Mouse (Mus musculus) spleen, adult 12 weeks (tissue): ENCODE measurements around the gene Tex29.
"Not testable (repeated sequence)": the region's sequence is repeated elsewhere in the genome, so short reads cannot be mapped to it uniquely, and the experiment has no call there.

Experiments
- DNase-seq: peaks from one replicate; pipeline ENCODE4 v3.0.0; 2022; ENCODE audit warnings: low spot score

The Tex29 gene

GRCm38 (mm10) chr8:11831939-11832338 lies 8.3 kb upstream of the Tex29 start:
- no peak for DNase-seq

GRCm38 (mm10) chr8:11833157-11833556 lies 7.1 kb upstream of the Tex29 start:
- no peak for DNase-seq

- DNase-seq = no peak
These were observed 6.1 kb upstream of the Tex29 start for GRCm38 (mm10) chr8:11834200-11834599.

GRCm38 (mm10) chr8:11834691-11835090 lies 5.6 kb upstream of the Tex29 start:
- DNase-seq = no peak

GRCm38 (mm10) chr8:11841571-11841970 lies 1.3 kb downstream of the Tex29 start:
- no peak for DNase-seq

GRCm38 (mm10) chr8:11842757-11843156 lies 2.5 kb downstream of the Tex29 start:
- no peak for DNase-seq

- no peak for DNase-seq
These were observed 3.5 kb downstream of the Tex29 start for GRCm38 (mm10) chr8:11843677-11844315.

- no peak for DNase-seq
These were observed 4.0 kb downstream of the Tex29 start for GRCm38 (mm10) chr8:11844316-11844685.

- DNase-seq = no peak
These were observed 6.5 kb downstream of the Tex29 start for GRCm38 (mm10) chr8:11846807-11847206.

- DNase-seq = no peak
These were observed 27.6 kb downstream of the Tex29 start for GRCm38 (mm10) chr8:11867832-11868231.

GRCm38 (mm10) chr8:11874227-11874626 lies 34.0 kb downstream of the Tex29 start:
- DNase-seq = not testable (repeated sequence)

GRCm38 (mm10) chr8:11884646-11885045 lies 44.4 kb downstream of the Tex29 start:
- DNase-seq = no peak

- no peak for DNase-seq
These were observed 45.8 kb downstream of the Tex29 start for GRCm38 (mm10) chr8:11885881-11886699.

- DNase-seq = no peak
These were observed 46.5 kb downstream of the Tex29 start for GRCm38 (mm10) chr8:11886824-11887223.

GRCm38 (mm10) chr8:11889156-11890018 lies 49.1 kb downstream of the Tex29 start:
- DNase-seq = no peak

GRCm38 (mm10) chr8:11892756-11893155 lies 52.5 kb downstream of the Tex29 start:
- DNase-seq = no peak

GRCm38 (mm10) chr8:11896022-11896662 lies 55.9 kb downstream of the Tex29 start:
- DNase-seq = no peak

- no peak for DNase-seq
These were observed 56.4 kb downstream of the Tex29 start for GRCm38 (mm10) chr8:11896677-11897076.

GRCm38 (mm10) chr8:11898814-11899213 lies 58.5 kb downstream of the Tex29 start:
- DNase-seq = no peak
